Mouse (Mus musculus): ENCODE data around the gene Mog.
"Not testable (repeated sequence)": the region's sequence is repeated elsewhere in the genome, so short reads cannot be mapped to it uniquely, and the experiment has no call there.

Gene Mog

DNA sequence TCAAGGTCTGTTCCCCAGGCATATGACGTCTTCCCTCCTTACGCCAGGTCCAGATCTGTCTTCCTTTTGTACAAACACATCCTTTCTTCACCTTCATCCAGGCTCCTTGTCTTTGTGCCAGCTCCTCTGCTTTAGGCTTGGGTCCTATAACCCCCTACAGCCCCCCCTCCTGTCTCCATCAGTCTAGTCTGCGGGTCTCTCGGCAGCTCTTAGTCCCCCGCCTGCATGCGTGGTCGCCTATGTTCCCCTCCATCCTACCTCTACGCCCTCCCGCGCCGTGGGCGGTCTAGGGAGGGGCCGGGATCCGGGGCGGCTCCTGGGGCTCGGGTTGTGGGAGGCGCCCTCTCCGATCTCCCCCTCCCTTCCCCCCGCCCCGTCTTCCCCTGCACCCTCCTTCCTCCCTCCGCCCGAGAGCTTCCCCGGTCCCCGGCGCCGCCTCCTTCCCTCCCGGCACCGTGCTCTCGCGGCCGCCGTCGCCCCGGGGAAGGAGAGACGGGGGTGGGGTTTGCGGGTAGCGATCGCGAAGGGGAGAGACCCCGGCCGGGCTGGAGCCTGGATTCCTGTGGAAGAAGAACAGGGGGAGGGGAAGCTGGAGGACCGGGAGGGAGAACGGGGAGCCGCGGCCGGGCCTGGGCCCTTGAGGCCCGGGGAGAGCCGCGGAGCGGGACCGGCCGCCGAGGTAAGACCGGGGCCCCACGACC, 22.6 kb upstream of the Mog start, which contains the start of gene Gabbr1:
Gabbr1 (plus strand) TSS at position 356 of the 701 bp plus-strand sequence.
- DNase-seq (ENCODE audit: low spot score) = peak; percentile 79

DNA sequence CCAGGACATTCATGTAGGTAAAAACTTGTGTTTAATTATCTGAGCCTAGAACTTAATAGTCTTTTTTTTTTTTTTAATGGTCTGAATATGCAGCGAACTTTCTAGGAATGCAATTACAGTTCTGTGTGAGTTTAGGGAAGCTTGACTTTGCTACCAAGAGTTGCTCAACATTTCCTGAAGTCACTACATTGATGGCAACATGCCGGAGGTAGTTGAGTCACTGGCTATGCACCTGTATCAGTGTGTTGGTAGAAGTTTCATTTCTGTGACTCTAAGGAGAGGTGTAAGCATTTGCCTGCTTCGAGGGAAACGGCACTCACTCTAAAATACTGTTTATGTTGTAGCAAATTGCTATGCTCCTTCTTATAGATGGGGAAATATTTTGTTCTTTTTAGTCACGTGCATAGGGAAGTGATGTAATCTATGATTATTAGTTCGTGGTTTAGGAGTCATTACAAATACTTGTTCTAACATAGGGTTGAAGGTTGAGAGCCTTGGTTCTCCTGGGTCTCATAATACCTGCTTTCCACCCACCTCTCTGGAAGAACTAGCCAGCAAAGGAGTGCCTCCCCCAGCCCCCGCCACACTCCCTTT, 21.6 kb upstream of the Mog start:
- DNase-seq (ENCODE audit: low spot score) = no peak

DNA sequence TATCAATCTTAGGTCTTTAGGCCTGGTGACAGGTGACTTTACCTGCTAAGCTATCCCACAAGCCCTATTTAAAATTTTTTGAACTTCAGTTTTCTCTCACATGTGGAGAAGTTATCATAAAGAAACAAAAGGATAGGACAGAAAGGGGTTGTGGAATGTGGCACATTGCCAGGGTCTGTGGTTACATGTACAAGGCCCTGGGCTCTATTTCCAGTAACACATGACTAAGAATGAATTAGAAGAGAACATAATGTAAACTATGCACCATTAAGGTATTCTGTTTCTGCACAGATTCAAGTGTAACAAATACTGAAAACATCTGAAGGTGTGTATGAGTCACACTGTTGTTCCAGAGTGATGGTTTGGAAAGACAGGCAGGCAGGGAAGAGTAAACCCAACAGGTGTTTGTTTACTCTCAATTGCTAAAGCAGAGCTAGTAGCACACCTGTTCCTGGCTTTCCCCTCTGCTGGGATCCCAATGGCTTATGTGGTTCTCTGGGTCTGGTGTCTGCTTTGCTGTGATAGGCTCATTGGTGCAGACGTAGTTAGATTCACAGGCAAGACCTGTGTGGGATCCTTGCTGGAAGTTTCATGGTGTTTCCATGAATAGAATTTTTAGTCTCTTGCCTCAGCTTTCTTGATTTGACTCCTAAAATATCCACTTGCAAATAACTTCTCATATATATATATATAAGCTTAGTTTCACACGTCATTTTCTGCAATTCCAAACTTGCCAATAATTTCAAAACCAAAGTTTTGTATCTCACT, 16.1 kb upstream of the Mog start:
- DNase-seq (ENCODE audit: low spot score) = no peak

DNA sequence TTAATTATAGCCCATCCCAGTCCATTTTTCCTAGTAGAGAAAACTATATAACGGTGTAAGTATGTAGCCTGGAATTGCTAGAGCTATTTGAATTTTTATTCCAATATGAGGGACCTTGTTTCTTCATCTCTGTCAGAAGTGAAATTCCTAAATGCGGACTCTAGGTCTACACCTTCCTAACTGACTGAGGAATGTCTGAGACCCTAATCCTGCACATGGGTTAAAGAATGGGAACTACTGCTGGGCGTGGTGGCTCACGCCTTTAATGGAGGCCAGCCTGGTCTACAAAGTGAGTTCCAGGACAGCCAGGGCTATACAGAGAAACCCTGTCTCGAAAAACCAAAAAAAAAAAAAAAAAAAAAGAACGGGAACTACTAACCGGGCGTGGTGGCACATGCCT, 6.0 kb upstream of the Mog start:
- no peak for DNase-seq (ENCODE audit: low spot score)

DNA sequence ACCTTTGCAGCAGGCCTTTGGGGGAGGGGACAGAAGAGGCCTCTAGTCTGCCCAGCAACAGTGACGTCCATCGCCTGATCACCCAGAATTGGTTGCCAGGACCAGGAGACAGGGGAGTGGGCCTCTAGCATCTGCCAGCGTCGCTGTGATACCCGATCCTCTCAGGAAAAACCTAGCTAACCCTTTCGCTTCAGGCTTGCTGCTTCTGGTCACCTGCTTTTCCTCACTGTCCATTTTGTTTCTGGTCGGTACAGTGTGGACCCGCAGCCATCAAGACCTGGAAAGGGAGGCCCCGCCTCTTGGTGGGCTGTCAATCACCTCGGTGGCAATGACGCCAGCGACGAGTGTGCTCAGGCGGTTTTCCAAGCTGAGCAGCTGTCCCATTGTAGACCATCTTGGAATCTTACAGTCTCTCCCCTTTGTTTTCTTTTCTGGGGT, 5.5 kb upstream of the Mog start:
- DNase-seq (ENCODE audit: low spot score) = peak; percentile 81

DNA sequence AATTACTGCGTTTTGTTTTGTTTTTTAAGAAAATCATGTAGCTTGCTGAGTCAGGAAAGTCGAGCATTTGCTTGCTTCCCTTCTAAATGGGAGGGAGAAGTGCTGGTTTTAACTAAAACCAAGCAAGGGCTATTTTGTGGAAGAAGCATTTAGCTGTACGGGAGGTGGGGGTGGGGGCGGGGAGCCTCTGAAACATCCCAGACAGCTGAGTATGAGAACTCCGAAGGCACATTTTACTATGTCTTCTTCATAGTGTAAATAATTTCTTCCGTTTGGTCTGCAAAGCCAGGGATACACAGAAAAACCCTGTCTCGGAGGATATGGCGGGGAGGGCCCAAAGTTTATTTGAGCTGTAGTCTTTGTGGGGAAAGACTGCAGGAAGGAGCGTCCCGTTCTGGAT, 5.0 kb upstream of the Mog start:
- DNase-seq (ENCODE audit: low spot score) = no peak

DNA sequence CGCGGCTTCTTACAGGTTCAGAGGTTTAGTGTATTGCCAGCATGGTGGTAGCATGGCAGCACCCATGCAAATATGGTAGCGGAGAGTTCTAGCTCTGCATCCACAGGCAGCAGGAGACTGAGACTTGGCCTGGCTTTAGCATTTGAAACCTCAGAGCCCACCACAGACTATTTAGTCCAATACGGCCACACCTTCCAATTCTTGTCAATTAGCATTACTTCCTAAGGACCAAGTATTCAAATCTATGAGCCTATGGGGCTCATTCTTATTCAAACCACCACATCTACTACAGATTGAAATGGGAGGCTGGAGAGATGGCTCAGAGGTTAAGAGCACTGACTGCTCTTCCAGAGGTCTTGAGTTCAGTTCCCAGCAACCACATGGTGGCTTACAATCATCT, 4.3 kb upstream of the Mog start:
- DNase-seq (ENCODE audit: low spot score) = no peak

DNA sequence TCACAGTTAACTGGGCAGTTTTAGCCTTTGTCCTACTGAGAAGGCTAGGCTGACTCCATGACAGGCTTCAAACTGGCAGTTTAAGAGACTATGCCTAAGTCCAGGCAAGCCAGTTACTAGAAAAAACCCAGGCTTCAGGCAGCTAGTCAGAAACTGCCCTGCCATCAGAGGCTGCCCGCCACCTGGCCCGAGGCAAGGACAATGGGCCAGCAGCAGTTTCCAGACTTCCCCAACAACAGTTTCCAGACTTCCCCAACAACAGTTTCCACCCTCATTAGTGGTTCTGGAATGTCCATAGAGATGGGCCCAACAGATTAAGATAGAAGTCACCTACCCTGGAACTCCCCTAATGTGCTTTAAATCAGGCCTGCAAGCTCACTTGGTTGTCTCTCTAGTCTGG, 3.2 kb upstream of the Mog start:
- no peak for DNase-seq (ENCODE audit: low spot score)

DNA sequence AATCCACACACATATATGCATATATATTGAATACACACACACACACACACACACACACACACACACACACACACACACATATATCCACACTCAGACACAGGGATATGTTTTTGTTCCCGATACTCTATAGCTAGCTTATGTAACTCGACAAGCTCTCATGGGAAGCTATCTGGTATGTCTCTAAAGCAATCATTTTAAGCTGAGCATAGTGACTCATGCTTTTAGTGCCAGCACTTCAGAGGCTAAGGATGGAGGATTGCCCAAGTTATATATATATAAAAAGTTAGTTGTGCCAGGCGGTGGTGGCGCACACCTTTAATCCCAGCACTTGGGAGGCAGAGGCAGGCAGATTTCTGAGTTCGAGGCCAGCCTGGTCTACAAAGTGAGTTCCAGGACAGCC, 4.0 kb downstream of the Mog start:
- DNase-seq (ENCODE audit: low spot score) = not testable (repeated sequence)

DNA sequence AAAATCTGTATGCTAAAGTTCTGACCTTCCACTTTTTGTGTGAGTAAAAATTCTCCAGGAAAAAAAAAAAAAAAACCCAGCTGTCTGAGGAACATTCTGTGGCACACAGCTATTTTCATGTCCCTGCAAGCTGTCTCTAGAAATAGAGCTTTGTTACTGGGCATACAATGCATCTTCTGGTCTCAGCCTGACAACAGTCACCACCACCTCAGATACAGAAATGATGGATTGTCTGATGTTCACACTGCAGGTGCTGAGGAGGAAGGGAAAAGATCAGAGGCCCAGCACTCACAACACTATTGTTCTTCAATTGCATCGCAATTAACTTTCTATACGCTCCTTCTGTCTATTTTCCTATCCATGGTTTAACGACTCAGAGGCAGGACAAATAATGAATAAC, 4.9 kb downstream of the Mog start:
- no peak for DNase-seq (ENCODE audit: low spot score)

DNA sequence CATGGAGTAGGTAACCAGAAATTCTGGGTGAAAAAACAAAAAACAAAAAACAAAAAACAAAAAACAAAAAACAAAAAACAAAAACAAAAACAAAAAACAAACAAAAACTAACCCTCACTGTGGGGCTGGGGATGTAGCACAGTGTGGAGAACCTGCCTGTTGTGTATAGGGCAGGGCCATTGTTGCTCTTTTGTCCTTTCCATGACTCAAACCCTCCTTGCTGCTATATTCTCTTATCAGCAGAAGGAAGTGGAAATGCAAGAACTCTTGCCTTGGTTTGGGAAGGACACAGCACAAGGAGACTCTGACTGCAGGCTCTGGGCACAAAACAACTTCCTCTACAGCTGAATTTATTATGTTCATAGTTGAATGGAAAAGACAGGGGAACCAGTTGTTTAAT, 6.9 kb downstream of the Mog start:
- no peak for DNase-seq (ENCODE audit: low spot score)

DNA sequence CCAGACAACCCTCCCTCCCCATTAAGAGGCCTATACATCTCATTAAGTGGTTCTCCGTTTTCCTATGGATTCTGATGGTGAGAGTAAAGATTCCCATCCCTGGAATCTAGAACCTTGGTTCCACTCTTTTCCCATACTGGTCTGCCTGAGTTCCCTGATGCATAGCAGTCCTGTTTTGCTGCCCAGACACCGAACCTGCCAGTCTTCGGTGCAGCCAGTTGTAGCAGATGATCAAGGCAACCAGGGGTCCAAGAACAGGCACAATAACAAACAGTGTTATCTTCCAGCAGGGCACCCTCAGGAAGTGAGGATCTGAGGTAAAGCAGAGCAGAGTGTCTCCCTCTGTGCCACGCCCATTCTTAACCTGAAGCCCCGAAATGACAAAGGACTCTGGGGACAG, 11.1 kb downstream of the Mog start:
- DNase-seq (ENCODE audit: low spot score) = no peak

DNA sequence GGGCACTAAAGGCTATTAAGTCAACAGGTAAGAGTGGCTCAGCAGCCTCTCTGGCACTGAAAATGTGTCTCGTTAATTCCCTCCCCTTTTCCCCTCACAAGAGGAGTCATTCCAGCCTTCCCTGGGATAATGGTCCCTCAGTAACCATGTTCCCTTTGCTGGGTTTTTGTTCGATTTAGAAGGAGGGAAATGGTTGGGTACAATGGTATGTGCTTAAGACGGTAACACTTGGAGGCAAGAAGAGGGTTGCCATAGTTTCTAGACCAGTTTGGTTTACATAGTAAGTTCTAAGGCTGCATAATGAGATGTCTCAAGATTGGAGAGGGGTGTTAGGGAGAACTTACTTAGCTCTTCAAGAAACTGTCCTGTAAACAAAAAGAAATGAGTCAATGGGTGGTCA, 11.5 kb downstream of the Mog start:
- DNase-seq (ENCODE audit: low spot score) = no peak

DNA sequence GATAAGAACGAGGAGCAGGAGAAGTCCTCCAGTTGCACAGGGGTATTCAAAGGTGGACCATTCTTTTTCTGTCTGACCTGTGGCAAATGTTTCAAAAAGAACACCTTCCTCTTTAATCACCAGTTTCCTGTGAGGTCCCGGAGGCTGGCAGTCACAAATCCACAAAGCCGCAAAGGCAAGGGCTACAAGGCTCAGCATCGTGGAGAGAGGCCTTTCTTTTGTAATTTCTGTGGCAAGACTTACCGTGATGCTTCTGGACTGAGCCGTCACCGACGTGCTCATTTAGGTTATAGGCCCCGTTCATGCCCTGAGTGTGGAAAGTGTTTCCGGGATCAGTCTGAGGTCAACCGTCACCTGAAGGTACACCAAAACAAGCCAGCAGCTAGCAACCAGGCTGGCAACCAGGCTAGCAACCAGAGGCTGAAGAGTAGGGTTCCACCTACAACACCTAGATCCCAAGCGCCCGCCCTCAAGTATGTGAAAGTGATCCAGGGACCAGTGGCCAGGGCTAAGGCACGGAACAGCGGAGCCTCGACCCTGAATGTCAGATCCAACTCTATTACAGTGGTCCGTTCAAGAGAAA, 13.6 kb downstream of the Mog start:
- DNase-seq (ENCODE audit: low spot score) = no peak

DNA sequence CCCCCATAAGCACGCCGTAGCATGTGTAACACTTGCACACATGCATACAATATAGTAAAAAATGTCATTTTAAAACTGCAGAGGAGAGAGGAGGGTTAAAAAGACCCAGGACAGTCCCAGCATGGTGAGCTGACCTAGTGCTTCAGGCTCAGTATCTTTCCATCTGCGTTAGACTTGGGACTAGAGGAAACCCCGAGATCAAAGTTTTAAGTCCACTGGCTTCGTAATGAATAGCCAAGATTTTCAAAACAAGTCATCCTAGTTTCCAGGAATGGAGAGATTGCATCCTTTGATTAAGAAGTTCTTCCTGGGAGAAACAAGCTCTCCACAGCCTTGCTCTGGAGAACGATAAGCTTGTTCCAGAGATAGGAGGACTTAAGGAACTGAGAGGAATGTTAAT, 15.0 kb downstream of the Mog start:
- no peak for DNase-seq (ENCODE audit: low spot score)

DNA sequence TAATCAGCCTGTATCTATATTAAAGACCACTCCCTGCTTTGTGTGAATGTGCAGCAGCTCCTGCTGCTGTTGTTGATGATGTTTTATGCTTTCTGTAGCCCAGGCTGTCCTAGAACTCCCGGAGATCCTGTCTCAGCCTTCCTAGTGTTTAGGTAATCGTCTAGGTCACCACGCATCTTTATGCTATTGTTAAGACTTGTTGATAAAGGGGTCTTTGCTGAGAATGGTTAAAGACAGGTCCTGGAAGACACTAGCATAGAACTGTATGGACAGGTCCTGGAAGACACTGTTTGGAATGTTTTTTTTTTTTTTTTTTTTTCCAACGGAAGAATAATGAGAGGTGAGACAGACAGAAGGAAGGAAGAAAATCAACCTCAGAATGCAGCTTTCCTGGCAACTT, 19.8 kb downstream of the Mog start:
- DNase-seq (ENCODE audit: low spot score) = no peak

DNA sequence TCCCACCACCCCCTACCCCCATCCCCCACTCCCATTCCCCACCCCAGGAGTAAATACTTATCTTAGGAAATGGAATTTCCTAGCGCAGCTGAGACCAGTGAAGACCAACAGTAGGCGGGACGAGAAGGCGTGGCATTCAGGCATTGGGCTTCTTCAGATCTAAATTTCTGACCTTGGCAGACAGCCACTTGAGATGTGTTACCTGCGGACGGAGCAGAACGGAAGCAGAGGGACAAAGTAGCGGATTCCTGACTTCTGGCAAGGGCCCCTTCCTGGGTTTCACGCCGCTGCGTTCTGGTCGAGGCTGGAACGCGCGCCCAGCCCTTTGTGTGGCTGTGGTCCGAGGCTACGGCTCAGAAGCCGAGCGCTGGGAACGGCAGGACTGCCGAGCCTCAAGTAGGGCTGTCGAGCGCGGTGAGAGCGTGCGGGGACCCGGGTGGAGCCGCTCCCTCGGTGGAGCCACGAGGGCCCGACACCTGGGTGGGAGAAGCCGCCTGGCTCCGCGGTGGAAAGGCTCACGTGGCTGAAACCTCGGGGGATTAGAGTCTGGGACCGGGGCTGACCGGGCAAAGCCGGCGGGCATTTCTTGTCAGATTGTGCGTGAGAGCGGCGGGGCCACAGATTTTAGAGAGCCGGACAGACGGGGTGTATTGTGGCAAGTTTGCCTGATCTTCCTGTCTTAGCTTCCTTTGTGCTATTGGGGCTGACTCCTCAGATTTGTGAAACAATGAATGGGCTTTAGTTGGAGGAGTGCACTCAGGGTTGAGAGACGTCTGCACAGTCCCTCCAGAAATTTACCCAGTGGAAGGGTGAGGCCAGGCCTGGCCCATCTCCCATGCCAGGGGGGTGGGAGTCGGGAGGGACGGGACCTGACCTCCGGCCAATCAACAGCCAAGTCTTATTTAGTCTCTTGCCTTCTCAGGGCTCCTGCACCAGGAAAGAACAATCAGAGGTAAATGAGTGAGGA, 20.6 kb downstream of the Mog start:
- peak; percentile 26 for DNase-seq (ENCODE audit: low spot score)

DNA sequence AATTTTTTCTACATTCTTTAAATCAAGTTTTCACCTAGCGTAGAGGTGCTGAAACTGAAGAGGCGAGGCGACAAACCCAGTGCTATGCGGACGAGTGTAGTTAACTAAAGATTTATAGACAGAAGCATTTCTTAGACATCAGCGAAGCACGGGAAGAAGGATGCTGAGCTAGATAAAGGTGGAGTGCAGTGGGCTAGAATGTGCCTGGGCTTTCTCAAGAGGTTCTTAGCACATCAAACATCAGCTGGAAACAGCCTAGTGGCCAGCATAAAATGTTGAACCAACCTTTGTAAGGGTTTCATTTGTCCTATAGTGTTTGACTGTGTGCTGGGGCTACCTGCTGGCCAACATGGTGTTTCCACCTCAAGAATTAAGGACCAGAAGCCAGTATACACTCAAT, 22.3 kb downstream of the Mog start, which contains the start of gene Zfp57:
Zfp57 (plus strand) TSS at position 301 of the 400 bp plus-strand sequence.
- no peak for DNase-seq (ENCODE audit: low spot score)

DNA sequence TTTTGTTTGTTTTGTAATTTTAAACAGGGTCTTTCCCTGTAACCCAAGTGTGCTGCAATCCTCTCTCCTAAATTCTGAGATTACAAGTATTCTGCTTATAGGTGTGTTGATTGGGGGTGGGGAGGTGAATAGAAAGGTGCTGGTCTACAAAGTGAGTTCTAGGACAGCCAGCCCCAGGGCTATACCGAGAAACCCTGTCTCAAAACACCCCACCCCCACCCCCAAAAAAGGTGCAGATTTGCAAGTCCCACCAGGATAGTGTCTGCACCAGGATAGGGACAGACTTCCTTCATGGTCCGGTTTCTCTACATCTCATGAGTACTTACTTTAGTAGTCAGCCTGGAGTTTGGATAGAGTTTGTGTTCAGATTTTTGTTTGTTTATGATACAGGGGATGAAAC, 24.7 kb downstream of the Mog start:
- no peak for DNase-seq (ENCODE audit: low spot score)

DNA sequence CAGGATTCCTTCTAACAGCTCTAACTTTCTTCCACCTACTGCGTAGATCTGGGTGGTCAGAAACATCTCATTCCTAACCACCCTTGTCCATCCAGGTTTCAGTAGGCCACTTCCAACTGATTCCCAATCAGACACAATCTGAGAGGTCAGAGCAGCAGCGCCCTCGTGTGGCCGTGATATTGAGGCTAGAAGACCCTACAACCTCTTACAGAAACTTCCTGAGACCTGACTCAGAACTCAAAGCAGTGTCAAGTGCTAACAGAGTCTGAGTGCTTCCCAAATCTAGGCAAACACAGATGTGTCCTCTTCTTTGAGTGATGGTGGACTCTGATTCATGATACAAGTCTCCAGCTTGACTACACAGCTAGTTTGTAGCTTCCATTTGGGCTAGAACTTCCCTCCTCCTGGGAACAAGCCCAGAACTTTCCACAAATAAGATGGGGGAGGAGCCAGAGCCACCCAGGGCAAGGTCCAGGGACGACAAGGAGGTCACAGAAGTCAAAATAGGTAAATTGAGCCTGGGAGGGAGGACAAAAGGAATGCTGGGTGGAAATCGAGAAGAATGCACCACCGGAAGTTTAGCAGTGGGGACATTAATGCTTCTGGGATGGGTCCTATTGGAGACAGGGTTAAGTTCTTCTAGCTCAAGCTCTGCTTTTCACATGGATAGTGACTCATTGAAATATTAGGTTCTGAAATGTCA, 26.0 kb downstream of the Mog start:
- peak; percentile 24 for DNase-seq (ENCODE audit: low spot score)

DNA sequence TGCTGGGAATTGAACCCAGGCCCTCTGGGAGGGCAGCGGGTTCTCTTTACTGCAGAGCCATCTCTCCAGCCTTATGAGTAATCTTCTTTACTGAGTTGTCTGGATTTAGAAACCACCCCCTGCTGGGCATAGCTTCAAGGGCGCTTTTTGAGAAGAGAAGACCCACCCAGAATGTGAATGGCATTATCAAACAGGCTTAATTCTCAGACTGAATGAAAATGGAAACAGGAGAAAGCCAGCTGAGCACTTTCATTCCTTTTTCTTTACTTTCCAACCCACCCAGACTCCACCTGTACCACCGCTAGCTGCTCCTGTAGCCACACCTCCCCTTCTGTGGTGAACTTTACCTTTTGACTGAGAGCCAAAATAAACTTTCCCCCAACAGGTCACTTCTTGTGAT, 27.8 kb downstream of the Mog start:
- DNase-seq (ENCODE audit: low spot score) = no peak

Measured in ovary, adult 18-20 months (tissue).